Mouse (Mus musculus): ENCODE measurements at regions not wholly inside any gene's neighbourhood (a gene's known extent, or its start where the extent isn't known, plus 50 kb on each side); places are given as distances from the start of the nearest gene placed in this dataset.

GRCm38 (mm10) chr13:15910578-15910977, 101.1 kb upstream of the Inhba start:
- TF ChIP-seq EP300 (IDR thresholded peaks at IDR 0.05; ENCODE audit: low read depth) (no peak), CTCF (IDR thresholded peaks at IDR 0.05; ENCODE audit: low read depth) (no peak)

All from liver, embryonic 14.5 days (tissue).